Mouse (Mus musculus) small intestine, adult 2 months (tissue): ENCODE data around the gene Stc2.

Experiments
- CTCF ChIP-seq: fragments of 200-500 bp; IDR thresholded peaks from 2 replicates; pipeline ENCODE4 v1.5.1; 2012; ENCODE audit warnings: low read depth, mild to moderate bottlenecking, control low read depth, inconsistent platforms, low read length, moderate library complexity, mixed read lengths; ENCODE audit not compliant: insufficient replicate concordance, insufficient read length; ENCODE audit errors: extremely low read depth
- POLR2A ChIP-seq: fragments of 200-500 bp; IDR thresholded peaks from 2 replicates; pipeline ENCODE4 v1.6.1; 2012; ENCODE audit warnings: low read depth, mild to moderate bottlenecking, control low read depth, inconsistent platforms, low read length, moderate library complexity

DNA sequence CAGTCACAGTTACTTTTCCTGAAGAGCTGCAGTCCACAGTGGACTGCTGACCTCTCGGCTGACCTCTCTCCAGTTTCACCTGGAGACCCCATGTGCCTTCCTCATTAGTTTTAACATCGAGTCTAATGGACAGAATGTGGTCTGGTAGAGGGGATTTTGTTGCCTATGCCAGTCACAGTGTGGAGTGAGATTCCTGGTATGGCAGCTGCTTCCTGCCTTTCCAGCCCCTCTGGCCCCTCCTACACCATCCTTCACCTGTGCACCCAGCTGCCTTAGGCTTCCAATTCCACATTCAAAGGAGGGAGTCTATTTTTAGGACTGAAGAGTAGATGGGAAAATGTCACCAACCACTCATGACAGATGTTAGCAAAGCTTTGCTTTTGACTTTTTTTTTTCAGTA lies 28.7 kb upstream of the Stc2 start:
- no peak for TF ChIP-seq POLR2A
- TF ChIP-seq CTCF, result no peak
